Mouse (Mus musculus): ENCODE results near the gene Rbm47. TPM values are rescaled to one million over a fixed set of nuclear protein-coding genes. Genes with fewer than 3 reads are reported as not detected.

Rbm47 gene
- polyA plus RNA-seq (2015; fragmentation: Nextera tagmentation; extraction: Ambion mirVana) = 2.7 and 5.1 TPM in 2 replicates

DNA sequence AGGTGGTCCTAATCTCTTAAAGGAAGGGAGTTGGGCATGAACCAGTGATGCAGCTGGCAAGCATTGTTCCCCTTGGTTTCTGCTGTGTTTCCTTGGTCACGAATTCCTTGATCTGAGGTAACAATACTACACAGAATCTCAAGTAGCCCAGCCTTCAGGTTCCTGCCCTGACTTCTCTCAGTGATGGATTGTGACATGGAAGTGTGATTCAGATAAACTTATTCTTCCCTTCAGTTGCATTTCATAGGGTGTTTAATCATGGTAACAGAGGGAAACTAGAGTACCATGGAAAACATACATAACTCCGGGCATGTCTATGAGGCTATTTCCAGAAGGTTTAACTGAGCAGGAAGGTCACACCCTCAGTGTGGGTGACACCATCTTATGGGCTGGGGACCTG lies at the start of gene Rbm47:
Gene Rbm47, minus strand, starts transcription at position 101 of the 400 bp plus-strand sequence.
- no peaks in the 10 kb centered on the region for H3K27me3 ChIP-seq
- peaks cover 7% of the 10 kb centered on the region for H3K4me1 ChIP-seq
- H3K36me3 ChIP-seq = no peaks in the 10 kb centered on the region
- H3K4me3 ChIP-seq = no peak within 1 kb of the TSS
- 0 out of 2 replicates have a peak within 1 kb of the TSS, but pooled peaks have one; percentile 29 for H3K27ac ChIP-seq (replicated peaks)
- H3K4me2 ChIP-seq (replicated peaks) = no peak within 1 kb of the TSS
- no peak for ATAC-seq (replicated peaks)
- H3K9ac ChIP-seq (replicated peaks) = no peak within 1 kb of the TSS
- 85% methylated on average over 2 of the region's 2 CpGs for WGBS
- H3K9me3 ChIP-seq = no peaks in the 10 kb centered on the region

GRCm38 (mm10) chr5:66220620-66221019 lies 47.7 kb upstream of the Rbm47 start:
- H3K9me3 ChIP-seq = no peaks in the 10 kb centered on the region
- no peak for ATAC-seq (replicated peaks)
- H3K4me3 ChIP-seq = no peak overlapping the region
- no peak overlapping the region for H3K4me2 ChIP-seq (replicated peaks)
- H3K9ac ChIP-seq (replicated peaks) = no peak overlapping the region
- no peak overlapping the region for H3K27ac ChIP-seq (replicated peaks)
- no peaks in the 10 kb centered on the region for H3K27me3 ChIP-seq
- peaks cover 22% of the 10 kb centered on the region for H3K4me1 ChIP-seq
- H3K36me3 ChIP-seq = no peaks in the 10 kb centered on the region
- 85% methylated on average over 9 of the region's 9 CpGs for WGBS

- H3K9ac ChIP-seq (replicated peaks) = no peak overlapping the region
- 59% methylated on average over 6 of the region's 6 CpGs for WGBS
- H3K4me3 ChIP-seq = no peak overlapping the region
- no peaks in the 10 kb centered on the region for H3K27me3 ChIP-seq
- peaks cover 22% of the 10 kb centered on the region for H3K4me1 ChIP-seq
- H3K27ac ChIP-seq (replicated peaks) = no peak overlapping the region; the same call in 1 of the 2 replicates
- no peak for ATAC-seq (replicated peaks)
- no peaks in the 10 kb centered on the region for H3K36me3 ChIP-seq
- no peak overlapping the region for H3K4me2 ChIP-seq (replicated peaks)
- no peaks in the 10 kb centered on the region for H3K9me3 ChIP-seq
These were observed 46.8 kb upstream of the Rbm47 start for GRCm38 (mm10) chr5:66219692-66220091.

- Histone ChIP-seq H3K27me3 (no peaks in the 10 kb centered on the region), H3K36me3 (no peaks in the 10 kb centered on the region), H3K4me1 (peaks cover 22% of the 10 kb centered on the region), H3K4me2 (replicated peaks) (no peak overlapping the region), H3K4me3 (no peak overlapping the region), H3K9me3 (no peaks in the 10 kb centered on the region), H3K9ac (replicated peaks) (no peak overlapping the region), H3K27ac (replicated peaks) (no peak overlapping the region)
- ATAC-seq (replicated peaks) = no peak
- WGBS = 74% methylated on average over 10 of the region's 10 CpGs
These were observed 42.8 kb upstream of the Rbm47 start for GRCm38 (mm10) chr5:66215569-66216277.

- H3K36me3 ChIP-seq = no peaks in the 10 kb centered on the region
- WGBS = 52% methylated on average over 7 of the region's 7 CpGs
- H3K9ac ChIP-seq (replicated peaks) = no peak overlapping the region
- ATAC-seq (replicated peaks) = no peak
- H3K9me3 ChIP-seq = no peaks in the 10 kb centered on the region
- H3K4me1 ChIP-seq = peaks cover 16% of the 10 kb centered on the region
- no peaks in the 10 kb centered on the region for H3K27me3 ChIP-seq
- H3K27ac ChIP-seq (replicated peaks) = no peak overlapping the region
- H3K4me3 ChIP-seq = no peak overlapping the region
- no peak overlapping the region for H3K4me2 ChIP-seq (replicated peaks)
These were observed 41.5 kb upstream of the Rbm47 start for GRCm38 (mm10) chr5:66214395-66214935.

- Histone ChIP-seq H3K4me3 (no peak overlapping the region), H3K4me2 (replicated peaks) (no peak overlapping the region), H3K27ac (replicated peaks) (no peak overlapping the region), H3K27me3 (no peaks in the 10 kb centered on the region), H3K4me1 (no peaks in the 10 kb centered on the region), H3K9me3 (no peaks in the 10 kb centered on the region), H3K9ac (replicated peaks) (no peak overlapping the region), H3K36me3 (no peaks in the 10 kb centered on the region)
- ATAC-seq (replicated peaks) = peak; percentile 29; the same call in 1 of the 2 replicates
- 88% methylated on average over 5 of the region's 5 CpGs for WGBS
These were observed 36.7 kb upstream of the Rbm47 start for GRCm38 (mm10) chr5:66209532-66210176.

DNA sequence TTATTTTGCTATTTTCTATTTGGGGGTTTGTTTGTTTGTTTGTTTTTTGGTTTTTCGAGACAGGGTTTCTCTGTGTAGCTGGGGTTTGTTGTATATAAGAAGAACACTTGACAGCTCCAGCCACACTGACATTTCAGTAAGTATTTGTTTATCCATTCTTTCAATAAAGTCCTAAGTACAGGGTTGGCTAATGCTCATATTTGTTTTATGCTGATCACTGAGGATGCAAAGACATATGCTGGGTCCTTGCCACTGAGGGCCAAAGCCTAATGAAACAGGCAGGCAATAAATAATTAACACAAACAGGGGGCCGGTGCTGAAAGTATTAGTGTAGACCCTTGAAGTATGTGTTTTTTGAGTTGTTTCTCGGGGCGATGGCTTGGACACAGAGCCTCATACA lies 32.0 kb upstream of the Rbm47 start:
- no peak overlapping the region for H3K27ac ChIP-seq (replicated peaks)
- H3K36me3 ChIP-seq = no peaks in the 10 kb centered on the region
- no peak overlapping the region for H3K9ac ChIP-seq (replicated peaks)
- H3K4me1 ChIP-seq = no peaks in the 10 kb centered on the region
- no peaks in the 10 kb centered on the region for H3K27me3 ChIP-seq
- no peak overlapping the region for H3K4me3 ChIP-seq
- H3K9me3 ChIP-seq = no peaks in the 10 kb centered on the region
- 86% methylated on average over 4 of the region's 4 CpGs for WGBS
- ATAC-seq (replicated peaks) = no peak
- H3K4me2 ChIP-seq (replicated peaks) = no peak overlapping the region

- no peak overlapping the region for H3K4me3 ChIP-seq
- 89% methylated on average over 1 of the region's 1 CpGs for WGBS
These were observed 30.5 kb upstream of the Rbm47 start for GRCm38 (mm10) chr5:66203424-66203823.

GRCm38 (mm10) chr5:66200044-66200443 lies 27.1 kb upstream of the Rbm47 start:
- Histone ChIP-seq H3K27me3 (no peaks in the 10 kb centered on the region), H3K9me3 (no peaks in the 10 kb centered on the region), H3K4me1 (no peaks in the 10 kb centered on the region), H3K27ac (replicated peaks) (no peak overlapping the region), H3K4me3 (no peak overlapping the region), H3K9ac (replicated peaks) (no peak overlapping the region), H3K4me2 (replicated peaks) (no peak overlapping the region), H3K36me3 (no peaks in the 10 kb centered on the region)
- ATAC-seq (replicated peaks) = no peak
- WGBS = 81% methylated on average over 10 of the region's 10 CpGs

More at GRCm38 (mm10) chr5:66203424-66203823, 30.5 kb upstream of the Rbm47 start:
- no peak for ATAC-seq (replicated peaks)
- Histone ChIP-seq H3K27ac (replicated peaks) (no peak overlapping the region), H3K9ac (replicated peaks) (no peak overlapping the region), H3K9me3 (no peaks in the 10 kb centered on the region), H3K36me3 (no peaks in the 10 kb centered on the region), H3K27me3 (no peaks in the 10 kb centered on the region), H3K4me1 (no peaks in the 10 kb centered on the region), H3K4me2 (replicated peaks) (no peak overlapping the region)

DNA sequence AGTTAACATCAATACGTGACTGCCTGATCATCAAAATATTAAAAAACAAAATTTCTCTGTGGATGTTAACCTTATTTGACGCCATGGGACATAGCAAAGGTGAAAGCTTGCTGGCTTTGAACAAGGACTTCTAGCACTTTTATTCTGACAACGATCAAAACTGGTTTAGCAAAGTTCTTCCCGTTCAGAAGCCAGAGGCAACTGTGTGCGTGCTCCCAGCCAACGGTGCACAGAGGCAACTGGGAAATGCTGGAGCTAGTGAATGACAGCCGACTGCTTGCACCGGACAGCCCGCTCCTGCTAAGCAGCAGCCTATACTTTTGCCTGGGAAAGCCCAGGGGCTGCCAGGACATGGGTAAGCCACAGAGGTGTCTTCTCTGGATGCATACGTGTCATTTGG lies 22.4 kb upstream of the Rbm47 start:
- H3K4me3 ChIP-seq = no peak overlapping the region
- no peak overlapping the region for H3K4me2 ChIP-seq (replicated peaks)
- H3K4me1 ChIP-seq = no peaks in the 10 kb centered on the region
- 84% methylated on average over 10 of the region's 10 CpGs for WGBS
- no peaks in the 10 kb centered on the region for H3K9me3 ChIP-seq
- H3K27ac ChIP-seq (replicated peaks) = no peak overlapping the region
- H3K36me3 ChIP-seq = no peaks in the 10 kb centered on the region
- no peaks in the 10 kb centered on the region for H3K27me3 ChIP-seq
- H3K9ac ChIP-seq (replicated peaks) = no peak overlapping the region
- no peak for ATAC-seq (replicated peaks)

DNA sequence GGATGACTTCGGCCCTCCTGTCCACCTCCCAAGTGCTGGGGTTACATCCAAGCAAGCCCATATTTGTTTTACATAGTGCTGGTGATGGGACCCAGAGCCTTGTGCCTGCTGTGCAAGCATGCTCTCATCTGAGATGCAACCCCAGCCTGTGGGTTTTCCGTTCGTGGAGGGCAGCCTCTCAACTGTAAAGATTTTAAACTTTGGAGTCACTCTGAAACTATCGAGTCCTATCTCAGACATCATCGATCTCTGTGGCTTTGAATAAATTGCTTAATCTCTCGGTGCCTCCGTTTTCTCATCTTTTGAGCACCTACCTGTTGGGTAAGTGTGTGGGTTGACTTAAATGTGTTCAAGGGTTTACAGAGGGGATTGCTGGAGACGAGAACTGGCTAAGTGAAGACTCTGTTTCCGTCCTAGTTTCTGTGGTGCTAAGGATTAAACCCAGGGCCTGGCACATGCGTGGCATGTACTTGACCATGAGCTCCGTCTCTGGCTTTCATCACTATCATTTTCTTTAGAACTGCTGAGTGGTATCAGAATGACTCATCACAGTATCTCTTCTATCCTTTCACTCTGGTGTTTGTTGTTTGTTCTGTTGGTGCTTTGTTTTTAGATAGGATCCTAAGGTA lies 20.4 kb upstream of the Rbm47 start:
- Histone ChIP-seq H3K9ac (replicated peaks) (no peak overlapping the region), H3K36me3 (no peaks in the 10 kb centered on the region), H3K9me3 (no peaks in the 10 kb centered on the region), H3K4me2 (replicated peaks) (no peak overlapping the region), H3K27ac (replicated peaks) (no peak overlapping the region), H3K4me3 (no peak overlapping the region), H3K27me3 (no peaks in the 10 kb centered on the region), H3K4me1 (no peaks in the 10 kb centered on the region)
- ATAC-seq (replicated peaks) = no peak
- WGBS = 94% methylated on average over 11 of the region's 11 CpGs

DNA sequence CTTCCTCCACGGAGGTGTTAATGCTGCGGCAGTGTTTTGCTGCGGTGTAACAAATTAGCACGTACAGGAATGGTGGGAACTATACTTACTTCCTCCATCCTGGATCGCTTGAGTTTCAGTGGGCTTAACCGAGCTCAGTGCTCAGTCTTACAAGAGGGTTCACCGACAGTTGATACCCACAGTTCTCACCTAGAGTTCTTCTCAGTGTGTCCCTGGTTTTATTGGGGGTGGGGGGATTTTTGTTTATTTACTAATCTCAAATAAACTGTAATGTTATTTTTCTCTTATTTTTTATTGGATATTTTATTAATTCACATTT lies 18.2 kb upstream of the Rbm47 start:
- no peak overlapping the region for H3K27ac ChIP-seq (replicated peaks)
- no peak overlapping the region for H3K4me2 ChIP-seq (replicated peaks)
- H3K27me3 ChIP-seq = no peaks in the 10 kb centered on the region
- no peaks in the 10 kb centered on the region for H3K9me3 ChIP-seq
- H3K9ac ChIP-seq (replicated peaks) = no peak overlapping the region
- no peaks in the 10 kb centered on the region for H3K4me1 ChIP-seq
- no peak overlapping the region for H3K4me3 ChIP-seq
- ATAC-seq (replicated peaks) = no peak
- 85% methylated on average over 7 of the region's 7 CpGs for WGBS
- no peaks in the 10 kb centered on the region for H3K36me3 ChIP-seq
